Mouse (Mus musculus) limb, embryonic 10.5 days (tissue): ENCODE measurements around the gene Stambpl1. TPM values are rescaled to one million over a fixed set of nuclear protein-coding genes. Genes with fewer than 3 reads are reported as not detected.

ENCODE experiments used
- DNase-seq: peaks from one replicate; pipeline ENCODE4 v3.0.0-alpha.2; 2017; ENCODE audit warnings: low spot score
- H3K27ac ChIP-seq: fragments of 300-500 bp; sonication (generic); 2 replicates; pipeline ENCODE4 v1.5.1; 2016; ENCODE audit warnings: mild to moderate bottlenecking
- H3K27me3 ChIP-seq: fragments of 300-500 bp; sonication (generic); 2 replicates; pipeline ENCODE4 v1.6.1; 2016; ENCODE audit warnings: low read depth, mild to moderate bottlenecking; ENCODE audit not compliant: poor library complexity, severe bottlenecking
- H3K36me3 ChIP-seq: fragments of 300-500 bp; sonication (generic); 2 replicates; pipeline ENCODE4 v1.6.1; 2016; ENCODE audit warnings: mild to moderate bottlenecking, moderate library complexity
- H3K4me1 ChIP-seq: fragments of 300-500 bp; sonication (generic); 2 replicates; pipeline ENCODE4 v1.6.1; 2016
- H3K4me3 ChIP-seq: fragments of 300-500 bp; sonication (generic); 2 replicates; pipeline ENCODE4 v1.5.1; 2016; ENCODE audit warnings: mild to moderate bottlenecking, moderate library complexity
- H3K9me3 ChIP-seq: fragments of 300-500 bp; sonication (generic); replicated peaks from 2 replicates; pipeline ENCODE4 v1.6.1; 2016; ENCODE audit warnings: mild to moderate bottlenecking
- WGBS: fragments of 180-500 bp; shearing (Covaris S2); methylation state at CpG from one replicate; pipeline ENCODE4 v1.1.7; 2016; 5-methylcytosine and 5-hydroxymethylcytosine counted together
- polyA plus RNA-seq: library from polyadenylated mRNA; unstranded; fragments of >200 nt; fragmentation: Nextera tagmentation; extraction: Ambion mirVana; gene quantifications from 2 replicates; pipeline ENCODE4 v1.2.1, GENCODE M21; 2016

The Stambpl1 gene
- polyA plus RNA-seq, 1 experiment from 2014 or later = 13.8 TPM

- no peak for DNase-seq
- Histone ChIP-seq H3K4me1 (peaks cover 4% of the 10 kb centered on the region), H3K36me3 (peaks cover 18% of the 10 kb centered on the region), H3K27me3 (no peaks in the 10 kb centered on the region), H3K9me3 (no peaks in the 10 kb centered on the region), H3K27ac (no peak overlapping the region), H3K4me3 (no peak overlapping the region)
- WGBS = 90% methylated on average over 3 of the region's 3 CpGs
These were observed 30.8 kb downstream of the Stambpl1 start for GRCm38 (mm10) chr19:34222805-34223204.

DNA sequence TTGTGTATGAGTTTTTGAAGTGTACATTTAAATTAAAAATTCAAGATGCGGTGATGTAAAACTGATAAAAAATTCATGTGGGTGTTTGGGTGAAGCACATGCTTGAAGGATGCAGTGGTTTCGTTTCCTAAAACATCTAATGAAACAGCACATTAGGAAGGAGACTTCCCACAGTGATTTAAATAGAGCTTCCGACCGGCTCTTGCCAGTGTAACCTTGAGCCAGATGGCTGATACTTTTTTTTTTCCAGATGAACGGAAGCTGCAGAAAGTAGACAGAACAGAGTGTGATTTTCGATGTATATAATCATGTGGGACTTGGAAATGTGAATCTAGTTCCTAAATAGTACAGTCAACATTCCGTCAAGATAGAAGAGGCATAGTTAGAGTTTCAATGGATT, 39.6 kb downstream of the Stambpl1 start:
- no peak for DNase-seq
- Histone ChIP-seq H3K36me3 (peaks cover 19% of the 10 kb centered on the region), H3K27ac (no peak overlapping the region), H3K9me3 (no peaks in the 10 kb centered on the region), H3K27me3 (no peaks in the 10 kb centered on the region), H3K4me1 (peaks cover 5% of the 10 kb centered on the region; the same call in 1 of the 2 replicates), H3K4me3 (no peak overlapping the region)
- WGBS = 82% methylated on average over 7 of the region's 7 CpGs

GRCm38 (mm10) chr19:34232326-34232725, 40.3 kb downstream of the Stambpl1 start:
- Histone ChIP-seq H3K4me1 (peaks cover 5% of the 10 kb centered on the region; the same call in 1 of the 2 replicates), H3K36me3 (peaks cover 22% of the 10 kb centered on the region), H3K27ac (peak overlapping the region; percentile 43; the same call in 1 of the 2 replicates), H3K9me3 (no peaks in the 10 kb centered on the region), H3K27me3 (no peaks in the 10 kb centered on the region), H3K4me3 (no peak overlapping the region)
- WGBS = 66% methylated on average over 5 of the region's 5 CpGs
- no peak for DNase-seq

DNA sequence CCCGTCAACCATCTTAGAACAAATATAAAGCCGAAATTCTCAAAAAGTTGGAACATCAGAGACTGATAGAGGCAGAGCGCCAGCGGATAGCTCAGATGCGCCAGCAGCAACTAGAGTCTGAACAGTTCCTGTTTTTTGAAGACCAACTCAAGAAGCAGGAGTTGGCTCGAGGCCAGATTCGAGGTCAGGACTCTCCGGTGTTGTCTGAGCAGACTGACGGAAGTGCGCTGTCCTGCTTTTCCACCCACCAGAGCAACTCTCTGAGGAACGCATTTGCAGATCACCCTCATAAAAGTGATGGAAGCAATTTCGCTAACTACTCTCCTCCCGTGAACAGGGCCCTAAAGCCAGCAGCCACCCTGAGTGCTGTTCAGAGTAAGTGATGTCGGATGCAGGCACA, 41.9 kb downstream of the Stambpl1 start:
- Histone ChIP-seq H3K9me3 (no peaks in the 10 kb centered on the region), H3K36me3 (peaks cover 34% of the 10 kb centered on the region), H3K4me3 (no peak overlapping the region), H3K4me1 (peaks cover 5% of the 10 kb centered on the region; the same call in 1 of the 2 replicates), H3K27me3 (no peaks in the 10 kb centered on the region), H3K27ac (no peak overlapping the region)
- DNase-seq = no peak
- 72% methylated on average over 14 of the region's 14 CpGs for WGBS

DNA sequence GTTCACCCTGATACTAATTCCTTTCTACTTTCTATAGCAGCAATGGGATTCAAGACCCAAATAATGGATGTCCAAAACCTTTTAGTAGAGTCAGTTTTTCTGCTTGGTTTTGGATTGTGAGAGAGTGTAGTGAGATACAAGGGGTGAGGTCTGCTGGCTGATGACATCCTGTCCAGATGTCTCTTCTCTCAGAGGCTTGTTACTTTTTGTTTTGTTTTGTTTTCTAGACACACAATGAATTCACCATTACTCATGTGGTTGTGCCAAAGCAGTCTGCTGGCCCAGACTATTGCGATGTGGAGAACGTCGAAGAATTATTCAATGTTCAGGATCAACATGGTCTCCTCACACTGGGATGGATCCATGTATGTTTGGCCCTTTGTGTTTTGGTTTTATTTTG, 44.0 kb downstream of the Stambpl1 start:
- WGBS = 97% methylated on average over 3 of the region's 3 CpGs
- peaks cover 37% of the 10 kb centered on the region for H3K36me3 ChIP-seq
- peaks cover 5% of the 10 kb centered on the region; the same call in 1 of the 2 replicates for H3K4me1 ChIP-seq
- H3K27ac ChIP-seq = no peak overlapping the region
- no peaks in the 10 kb centered on the region for H3K27me3 ChIP-seq
- DNase-seq = no peak
- no peaks in the 10 kb centered on the region for H3K9me3 ChIP-seq
- no peak overlapping the region for H3K4me3 ChIP-seq

- WGBS = 99% methylated on average over 2 of the region's 2 CpGs
- no peaks in the 10 kb centered on the region for H3K27me3 ChIP-seq
- no peak for DNase-seq
- H3K4me1 ChIP-seq = no peaks in the 10 kb centered on the region
- H3K27ac ChIP-seq = no peak overlapping the region
- peaks cover 37% of the 10 kb centered on the region for H3K36me3 ChIP-seq
- no peak overlapping the region for H3K4me3 ChIP-seq
- no peaks in the 10 kb centered on the region for H3K9me3 ChIP-seq
These were observed 45.7 kb downstream of the Stambpl1 start for GRCm38 (mm10) chr19:34237746-34238145.

GRCm38 (mm10) chr19:34240273-34241039, 48.4 kb downstream of the Stambpl1 start:
- Histone ChIP-seq H3K9me3 (no peaks in the 10 kb centered on the region), H3K4me3 (no peak overlapping the region), H3K4me1 (no peaks in the 10 kb centered on the region), H3K27me3 (no peaks in the 10 kb centered on the region), H3K27ac (no peak overlapping the region), H3K36me3 (peaks cover 30% of the 10 kb centered on the region)
- no peak for DNase-seq
- 93% methylated on average over 5 of the region's 5 CpGs for WGBS

GRCm38 (mm10) chr19:34241247-34241915, 49.4 kb downstream of the Stambpl1 start:
- Histone ChIP-seq H3K4me1 (no peaks in the 10 kb centered on the region), H3K27me3 (no peaks in the 10 kb centered on the region), H3K9me3 (no peaks in the 10 kb centered on the region), H3K4me3 (no peak overlapping the region), H3K27ac (no peak overlapping the region), H3K36me3 (peaks cover 28% of the 10 kb centered on the region)
- DNase-seq = no peak
- 73% methylated on average over 15 of the region's 15 CpGs for WGBS

- Histone ChIP-seq H3K36me3 (peaks cover 14% of the 10 kb centered on the region), H3K4me3 (no peak overlapping the region), H3K4me1 (no peaks in the 10 kb centered on the region), H3K27me3 (no peaks in the 10 kb centered on the region), H3K9me3 (no peaks in the 10 kb centered on the region), H3K27ac (no peak overlapping the region)
- DNase-seq = no peak
These were observed 50.9 kb downstream of the Stambpl1 start for GRCm38 (mm10) chr19:34242925-34243324.

GRCm38 (mm10) chr19:34244056-34244455, 52.0 kb downstream of the Stambpl1 start:
- H3K27ac ChIP-seq = no peak overlapping the region
- H3K4me3 ChIP-seq = no peak overlapping the region
- DNase-seq = peak; percentile 45
- H3K4me1 ChIP-seq = no peaks in the 10 kb centered on the region
- H3K36me3 ChIP-seq = peaks cover 6% of the 10 kb centered on the region; the same call in 1 of the 2 replicates
- WGBS = 22% methylated on average over 6 of the region's 6 CpGs
- H3K27me3 ChIP-seq = no peaks in the 10 kb centered on the region
- no peaks in the 10 kb centered on the region for H3K9me3 ChIP-seq

- Histone ChIP-seq H3K4me1 (no peaks in the 10 kb centered on the region), H3K27ac (no peak overlapping the region), H3K4me3 (no peak overlapping the region), H3K9me3 (no peaks in the 10 kb centered on the region), H3K36me3 (no peaks in the 10 kb centered on the region), H3K27me3 (no peaks in the 10 kb centered on the region)
- DNase-seq = no peak
- WGBS = 82% methylated on average over 5 of the region's 5 CpGs
These were observed 56.5 kb downstream of the Stambpl1 start for GRCm38 (mm10) chr19:34248558-34248957.

DNA sequence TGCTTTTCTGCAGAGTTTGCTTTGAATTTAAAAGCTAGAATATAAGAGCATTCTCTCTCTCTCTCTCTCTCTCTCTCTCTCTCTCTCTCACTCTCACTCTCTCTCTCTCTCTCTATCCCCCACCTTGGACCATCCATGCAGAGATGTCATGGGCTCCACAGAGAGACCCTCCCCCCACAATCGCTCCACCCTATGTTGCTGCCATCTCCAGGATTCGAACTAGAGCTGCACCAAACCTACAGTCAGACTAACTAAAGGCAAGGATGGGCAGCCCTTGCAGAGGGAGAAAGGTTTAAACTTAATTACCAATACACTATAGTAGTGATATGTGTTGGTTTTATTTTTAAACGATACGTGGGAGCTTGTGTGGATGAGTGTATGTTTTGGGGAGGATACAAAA, 58.6 kb downstream of the Stambpl1 start:
- DNase-seq = no peak
- 88% methylated on average over 4 of the region's 4 CpGs for WGBS
- Histone ChIP-seq H3K36me3 (no peaks in the 10 kb centered on the region), H3K9me3 (no peaks in the 10 kb centered on the region), H3K4me3 (no peak overlapping the region), H3K27ac (no peak overlapping the region), H3K4me1 (peaks cover 6% of the 10 kb centered on the region; the same call in 1 of the 2 replicates), H3K27me3 (no peaks in the 10 kb centered on the region)

- no peaks in the 10 kb centered on the region for H3K36me3 ChIP-seq
- H3K4me3 ChIP-seq = no peak overlapping the region
- no peak overlapping the region for H3K27ac ChIP-seq
- no peak for DNase-seq
- H3K4me1 ChIP-seq = peaks cover 6% of the 10 kb centered on the region; the same call in 1 of the 2 replicates
- H3K9me3 ChIP-seq = no peaks in the 10 kb centered on the region
- H3K27me3 ChIP-seq = no peaks in the 10 kb centered on the region
- 80% methylated on average over 2 of the region's 2 CpGs for WGBS
These were observed 59.9 kb downstream of the Stambpl1 start for GRCm38 (mm10) chr19:34251900-34252299.
